Mouse (Mus musculus): Measurements from ENCODE around the gene Shprh.
"Not testable (repeated sequence)": the region's sequence is repeated elsewhere in the genome, so short reads cannot be mapped to it uniquely, and the experiment has no call there.

The Shprh gene

GRCm38 (mm10) chr10:11148884-11149741, at the start of gene Shprh:
Gene Shprh, plus strand, starts transcription at chr10:11149427.
- peak; percentile 97 for DNase-seq (ENCODE audit: low read depth)

GRCm38 (mm10) chr10:11121781-11122180, 27.4 kb upstream of the Shprh start:
- DNase-seq (ENCODE audit: low read depth) = no peak

GRCm38 (mm10) chr10:11145580-11145979, 3.6 kb upstream of the Shprh start:
- no peak for DNase-seq (ENCODE audit: low read depth)

- no peak for DNase-seq (ENCODE audit: low read depth)
Measured at GRCm38 (mm10) chr10:11148446-11148845, 781 bp upstream of the Shprh start.

DNA sequence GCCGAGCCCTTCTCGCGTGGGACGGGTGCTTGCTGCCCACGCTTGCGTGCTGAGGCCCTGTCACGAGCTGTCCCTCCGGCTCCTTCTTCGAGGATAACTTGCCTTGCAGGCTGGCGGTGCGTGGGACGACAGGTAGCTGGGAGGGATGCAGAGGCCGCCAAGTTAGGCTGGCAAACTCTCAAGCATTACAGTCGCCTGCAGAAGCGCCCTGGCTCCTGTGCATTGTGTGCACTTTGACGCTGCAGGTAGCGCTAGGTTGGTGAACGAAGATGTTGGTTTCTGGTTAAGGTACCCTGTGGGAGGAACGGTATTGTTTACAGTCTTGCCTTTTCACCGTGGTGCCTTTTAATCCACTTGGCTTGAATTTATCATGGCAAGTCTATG, 507 bp downstream of the Shprh start:
- no peak for DNase-seq (ENCODE audit: low read depth)

GRCm38 (mm10) chr10:11151644-11152043, 2.4 kb downstream of the Shprh start:
- no peak for DNase-seq (ENCODE audit: low read depth)

DNA sequence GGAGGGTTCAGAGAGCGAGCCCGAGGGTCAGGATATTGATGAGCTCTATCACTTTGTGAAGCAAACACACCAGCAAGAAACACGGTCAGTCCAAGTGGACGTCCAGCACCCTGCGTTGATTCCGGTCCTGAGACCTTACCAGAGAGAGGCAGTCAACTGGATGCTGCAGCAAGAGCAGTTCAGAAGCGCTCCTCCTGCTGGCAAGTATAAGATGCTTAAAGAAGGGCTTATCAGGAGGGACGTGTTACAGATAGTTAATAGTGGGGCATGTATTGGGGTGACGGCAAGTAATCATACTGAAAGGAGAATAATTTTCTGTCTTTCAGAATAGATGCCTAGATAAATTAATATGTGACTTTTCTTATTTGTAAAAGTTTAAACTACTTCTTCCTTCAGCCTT, 7.8 kb downstream of the Shprh start:
- DNase-seq (ENCODE audit: low read depth) = no peak

DNA sequence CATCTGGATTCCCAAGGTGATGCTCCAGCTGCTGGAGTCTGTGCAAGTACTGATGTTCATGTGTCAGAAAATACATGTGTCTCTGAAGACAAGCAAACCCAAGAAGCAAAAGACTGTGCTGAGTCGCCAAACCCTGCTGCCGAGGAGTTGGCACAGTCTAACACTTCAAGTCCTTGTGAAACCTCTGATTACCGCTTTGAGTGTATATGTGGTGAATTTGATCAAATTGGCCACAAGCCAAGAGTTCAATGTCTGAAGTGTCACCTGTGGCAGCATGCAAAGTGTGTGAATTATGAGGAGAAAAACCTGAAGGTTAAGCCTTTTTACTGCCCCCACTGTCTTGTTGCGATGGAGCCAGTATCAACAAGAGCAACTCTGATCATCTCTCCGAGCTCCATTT, 15.3 kb downstream of the Shprh start:
- DNase-seq (ENCODE audit: low read depth) = no peak

GRCm38 (mm10) chr10:11170252-11170651, 21.0 kb downstream of the Shprh start:
- DNase-seq (ENCODE audit: low read depth) = no peak

DNA sequence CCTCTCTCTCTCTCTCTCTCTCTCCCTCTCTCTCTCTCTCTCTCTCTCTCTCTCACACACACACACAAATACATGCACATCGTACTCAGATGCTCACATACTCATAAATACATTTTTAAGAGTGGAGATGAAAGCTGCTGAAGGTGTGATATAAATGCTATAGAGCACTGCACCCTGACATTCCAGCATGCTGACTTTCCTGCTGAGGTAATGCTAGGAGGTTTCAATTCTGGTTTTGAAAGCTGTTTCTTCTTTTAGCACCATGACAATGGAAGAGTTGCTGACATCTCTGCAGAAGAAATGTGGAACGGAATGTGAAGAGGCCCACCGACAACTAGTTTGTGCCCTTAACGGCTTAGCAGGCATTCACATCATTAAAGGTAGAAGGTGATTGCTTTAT, 22.4 kb downstream of the Shprh start:
- DNase-seq (ENCODE audit: low read depth) = no peak

GRCm38 (mm10) chr10:11172519-11172918, 23.3 kb downstream of the Shprh start:
- DNase-seq (ENCODE audit: low read depth) = no peak

- no peak for DNase-seq (ENCODE audit: low read depth)
Measured at GRCm38 (mm10) chr10:11175801-11176482, 26.7 kb downstream of the Shprh start.

DNA sequence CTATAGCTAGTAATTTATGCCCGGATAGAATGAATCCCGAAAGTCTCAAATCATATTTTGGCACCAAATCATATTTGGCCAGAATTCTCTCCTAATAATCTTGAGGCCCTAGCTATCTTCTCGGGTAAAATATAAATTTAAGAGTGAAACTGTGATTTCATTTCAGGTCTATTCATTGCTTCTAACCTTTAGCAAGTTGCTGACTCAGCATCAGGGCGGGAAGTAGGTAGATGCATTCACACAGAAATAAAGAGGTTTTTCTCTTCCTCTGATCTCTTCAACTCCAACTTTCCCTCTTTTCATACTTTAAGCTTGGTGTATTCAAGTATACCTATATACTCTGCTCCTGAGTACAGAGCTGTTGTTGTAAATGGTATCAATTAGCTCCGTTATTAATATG, 30.9 kb downstream of the Shprh start:
- no peak for DNase-seq (ENCODE audit: low read depth)

- DNase-seq (ENCODE audit: low read depth) = no peak
Measured at GRCm38 (mm10) chr10:11197341-11197740, 48.1 kb downstream of the Shprh start.

DNA sequence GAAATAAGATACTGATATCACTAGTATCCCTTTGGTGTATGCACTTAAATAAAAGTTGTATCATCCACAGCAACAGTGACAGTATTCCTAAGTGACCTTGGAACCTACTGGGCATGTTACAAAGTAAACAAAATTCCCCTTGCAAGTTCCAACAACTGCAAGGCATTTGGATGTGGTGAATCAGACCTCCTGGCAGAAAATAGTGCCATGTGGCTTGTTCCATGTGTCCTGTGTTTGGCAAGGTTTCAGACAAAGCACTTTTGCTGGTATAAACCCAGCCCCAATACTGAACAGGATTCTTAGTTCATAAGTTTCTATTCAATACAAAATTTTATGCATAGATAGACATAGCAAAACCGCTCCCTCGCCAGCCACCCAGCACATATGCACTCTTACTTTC, 49.1 kb downstream of the Shprh start:
- DNase-seq (ENCODE audit: low read depth) = no peak

DNA sequence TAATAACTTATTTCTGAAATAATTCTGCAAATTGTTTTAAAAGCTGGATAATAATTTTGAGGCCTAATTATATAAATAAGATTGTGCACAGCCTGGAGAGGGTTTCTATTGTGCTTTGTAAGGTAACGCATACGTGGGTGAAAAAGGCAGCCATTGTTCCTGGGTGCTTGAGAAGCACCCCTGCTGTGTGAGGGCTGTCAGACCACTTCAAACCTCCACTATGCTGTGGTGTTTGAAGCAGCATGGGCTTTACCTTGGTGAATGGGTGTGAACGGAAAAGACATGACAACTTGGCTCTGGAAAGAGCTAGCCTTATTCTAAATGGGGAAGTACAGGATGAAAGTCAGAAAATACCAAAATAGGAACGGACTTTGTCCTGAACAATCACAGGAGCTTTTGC, 50.8 kb downstream of the Shprh start:
- no peak for DNase-seq (ENCODE audit: low read depth)

DNA sequence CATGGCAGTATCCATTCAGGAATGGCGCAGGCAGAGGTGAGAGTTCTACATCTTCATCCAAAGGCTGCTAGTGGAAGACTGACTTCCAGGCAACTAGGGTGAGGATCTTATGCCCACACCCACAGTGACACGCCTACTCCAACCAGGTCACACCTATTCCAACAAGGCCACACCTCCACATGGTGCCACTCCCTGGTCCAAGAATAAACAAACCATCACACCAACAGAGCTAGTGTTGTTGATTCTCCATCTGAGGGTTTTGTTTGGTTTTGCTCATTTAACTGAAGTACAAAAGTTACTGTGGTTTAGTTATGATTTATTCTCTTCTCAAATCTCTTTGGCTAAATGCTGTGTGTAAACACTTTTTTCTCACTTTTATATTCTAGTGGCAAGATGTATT, 56.7 kb downstream of the Shprh start:
- DNase-seq (ENCODE audit: low read depth) = not testable (repeated sequence)

DNA sequence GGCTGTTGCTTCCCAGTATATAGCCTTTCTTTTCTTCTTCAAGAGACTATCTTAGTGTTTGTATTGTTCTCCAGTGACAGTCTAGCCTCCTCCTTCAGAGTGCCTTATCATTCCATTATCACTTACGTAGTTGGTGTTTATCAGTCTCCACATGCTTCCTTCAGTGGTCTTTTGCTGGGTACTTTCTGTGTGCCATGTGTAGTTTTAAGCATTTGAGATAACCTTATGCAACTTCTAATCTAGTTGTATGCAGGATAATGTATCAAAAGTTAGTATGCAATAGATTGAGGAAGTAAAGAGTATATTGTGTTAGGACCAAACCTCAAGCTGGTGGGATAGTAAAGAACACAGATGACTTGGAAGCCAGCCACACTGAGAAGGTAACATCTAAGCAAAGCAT, 59.4 kb downstream of the Shprh start:
- DNase-seq (ENCODE audit: low read depth) = no peak

- no peak for DNase-seq (ENCODE audit: low read depth)
Measured at GRCm38 (mm10) chr10:11212003-11212402, 62.8 kb downstream of the Shprh start.

GRCm38 (mm10) chr10:11226442-11226841, 77.2 kb downstream of the Shprh start:
- no peak for DNase-seq (ENCODE audit: low read depth)

- no peak for DNase-seq (ENCODE audit: low read depth)
Measured at GRCm38 (mm10) chr10:11229545-11230178, 80.4 kb downstream of the Shprh start.

DNA sequence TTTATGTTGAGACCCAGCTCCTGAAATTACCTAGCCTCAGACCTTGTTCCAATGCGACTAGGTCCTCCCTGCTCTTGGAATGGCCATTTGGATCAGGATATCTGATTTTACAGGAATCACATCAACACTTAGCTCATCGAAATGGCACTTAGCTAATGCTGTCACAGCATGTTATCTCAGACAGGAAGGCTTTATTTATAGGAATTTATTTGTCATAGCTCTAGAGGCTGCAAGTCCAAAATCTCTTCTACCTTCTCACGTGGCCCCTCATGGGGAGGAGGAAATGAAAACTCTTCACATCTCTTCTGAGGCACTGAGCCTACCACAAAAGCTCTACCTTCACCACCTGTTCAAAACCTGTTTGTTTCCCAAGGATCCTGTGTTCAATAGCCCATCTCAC, 84.0 kb downstream of the Shprh start:
- DNase-seq (ENCODE audit: low read depth) = no peak

GRCm38 (mm10) chr10:11242988-11243387, 93.8 kb downstream of the Shprh start:
- DNase-seq (ENCODE audit: low read depth) = not testable (repeated sequence)

All from c-Kit-positive CD71-negative TER-119-negative erythroid progenitor cells, embryonic 14.5 days (primary cell).